Mouse (Mus musculus): ENCODE data around the gene Myh3.

GRCm38 (mm10) chr11:67151159-67151558 lies 73.1 kb downstream of the Myh3 start:
- no peak for TF ChIP-seq MYOG (IDR thresholded peaks at IDR 0.05; ENCODE audit: control insufficient read depth, extremely low read depth, insufficient read length)
- no peak for TF ChIP-seq MAX (IDR thresholded peaks at IDR 0.05)

Data from C2C12 (cell line).